Mouse (Mus musculus) midbrain, embryonic 11.5 days (tissue): Measurements from ENCODE around the gene Bricd5. TPM values are rescaled to one million over a fixed set of nuclear protein-coding genes. Genes with fewer than 3 reads are reported as not detected.

ENCODE experiments used
- ATAC-seq: fragments of 200-750 bp; cut with Nextera tagmentation; 2 replicates; pipeline ENCODE4 v1.8.0; 2017; ENCODE audit warnings: moderate TSS enrichment, moderate library complexity; ENCODE audit not compliant: low FRiP score
- DNase-seq: peaks from one replicate; pipeline ENCODE4 v3.0.0; 2015; ENCODE audit warnings: low spot score; ENCODE audit errors: missing footprints
- H3K27ac ChIP-seq: fragments of 300-500 bp; sonication (generic); 2 replicates; pipeline ENCODE4 v1.5.1; 2014; ENCODE audit warnings: low read depth, low read length
- H3K27me3 ChIP-seq: fragments of 300-500 bp; sonication (generic); 2 replicates; pipeline ENCODE4 v1.6.1; 2014; ENCODE audit warnings: mild to moderate bottlenecking, low read length, moderate library complexity, mixed read lengths; ENCODE audit not compliant: control insufficient read depth, insufficient read depth
- H3K36me3 ChIP-seq: fragments of 300-500 bp; sonication (generic); 2 replicates; pipeline ENCODE4 v1.6.1; 2014; ENCODE audit warnings: mild to moderate bottlenecking, low read length, moderate library complexity, mixed read lengths; ENCODE audit not compliant: control insufficient read depth, insufficient read depth
- H3K4me1 ChIP-seq: fragments of 300-500 bp; sonication (generic); 2 replicates; pipeline ENCODE4 v1.6.1; 2014; ENCODE audit warnings: low read length; ENCODE audit not compliant: control insufficient read depth, insufficient read depth
- H3K4me2 ChIP-seq: fragments of 300-500 bp; sonication (generic); 2 replicates; pipeline ENCODE4 v1.6.1; 2014; ENCODE audit warnings: mild to moderate bottlenecking, moderate library complexity
- H3K4me3 ChIP-seq: fragments of 300-500 bp; sonication (generic); 2 replicates; pipeline ENCODE4 v1.5.1; 2014; ENCODE audit warnings: low read depth, low read length
- H3K9ac ChIP-seq: fragments of 300-500 bp; sonication (generic); 2 replicates; pipeline ENCODE4 v1.6.1; 2014; ENCODE audit warnings: low read length
- H3K9me3 ChIP-seq: fragments of 300-500 bp; sonication (generic); 2 replicates; pipeline ENCODE4 v1.6.1; 2016; ENCODE audit warnings: low read length; ENCODE audit not compliant: control insufficient read depth
- WGBS: fragments of 180-500 bp; shearing (Covaris S2); extraction: QIAGEN DNeasy Blood & Tissue Kit; methylation state at CpG from one replicate; pipeline ENCODE4 v1.1.7; 2014; 5-methylcytosine and 5-hydroxymethylcytosine counted together
- polyA plus RNA-seq: library from polyadenylated mRNA; unstranded; fragments of >200 nt; fragmentation: Nextera tagmentation; extraction: Ambion mirVana; gene quantifications from 2 replicates; pipeline ENCODE4 v1.2.1, GENCODE M21; 2014

Bricd5 gene
- polyA plus RNA-seq, 1 experiment from 2014 or later = not detected

GRCm38 (mm10) chr17:24489265-24490030 is 15.8 kb downstream of the Bricd5 start:
- Histone ChIP-seq H3K27me3 (peaks cover 3% of the 10 kb centered on the region; the same call in 1 of the 2 replicates), H3K4me3 (peak overlapping the region; percentile 71), H3K4me2 (peak overlapping the region; percentile 87), H3K4me1 (peaks cover 18% of the 10 kb centered on the region), H3K9me3 (no peaks in the 10 kb centered on the region), H3K27ac (peak overlapping the region; percentile 80), H3K9ac (peak overlapping the region; percentile 90), H3K36me3 (no peaks in the 10 kb centered on the region)
- ATAC-seq (peak; percentile 52), DNase-seq (no peak)
- WGBS = 18% methylated on average over 19 of the region's 19 CpGs

- Histone ChIP-seq H3K27me3 (peaks cover 3% of the 10 kb centered on the region; the same call in 1 of the 2 replicates), H3K9ac (no peak overlapping the region), H3K4me1 (peaks cover 18% of the 10 kb centered on the region), H3K9me3 (no peaks in the 10 kb centered on the region), H3K36me3 (no peaks in the 10 kb centered on the region), H3K27ac (no peak overlapping the region), H3K4me3 (no peak overlapping the region), H3K4me2 (no peak overlapping the region)
- WGBS = 73% methylated on average over 4 of the region's 4 CpGs
- ATAC-seq (no peak), DNase-seq (no peak)
Observed at GRCm38 (mm10) chr17:24490399-24490798, 16.7 kb downstream of the Bricd5 start.

- H3K9ac ChIP-seq = no peak overlapping the region
- H3K4me2 ChIP-seq = no peak overlapping the region
- H3K27ac ChIP-seq = no peak overlapping the region
- no peak overlapping the region for H3K4me3 ChIP-seq
- no peaks in the 10 kb centered on the region for H3K27me3 ChIP-seq
- peaks cover 3% of the 10 kb centered on the region; the same call in 1 of the 2 replicates for H3K36me3 ChIP-seq
- no peak for DNase-seq
- WGBS = 48% methylated on average over 2 of the region's 2 CpGs
- H3K9me3 ChIP-seq = no peaks in the 10 kb centered on the region
- H3K4me1 ChIP-seq = peaks cover 6% of the 10 kb centered on the region
- no peak for ATAC-seq
Observed at GRCm38 (mm10) chr17:24494627-24495335, 21.1 kb downstream of the Bricd5 start.

- 88% methylated on average over 3 of the region's 3 CpGs for WGBS
- no peak for ATAC-seq
Observed at GRCm38 (mm10) chr17:24495443-24495842, 21.8 kb downstream of the Bricd5 start.

GRCm38 (mm10) chr17:24496026-24496425 is 22.3 kb downstream of the Bricd5 start:
- Histone ChIP-seq H3K4me1 (no peaks in the 10 kb centered on the region), H3K4me2 (no peak overlapping the region), H3K27ac (no peak overlapping the region), H3K9me3 (no peaks in the 10 kb centered on the region), H3K27me3 (no peaks in the 10 kb centered on the region), H3K36me3 (peaks cover 3% of the 10 kb centered on the region; the same call in 1 of the 2 replicates), H3K4me3 (no peak overlapping the region), H3K9ac (no peak overlapping the region)
- DNase-seq = no peak
- 56% methylated on average over 1 of the region's 1 CpGs for WGBS
- no peak for ATAC-seq

More at GRCm38 (mm10) chr17:24495443-24495842, 21.8 kb downstream of the Bricd5 start:
- Histone ChIP-seq H3K36me3 (peaks cover 3% of the 10 kb centered on the region; the same call in 1 of the 2 replicates), H3K9ac (no peak overlapping the region), H3K27ac (no peak overlapping the region), H3K4me3 (no peak overlapping the region), H3K9me3 (no peaks in the 10 kb centered on the region), H3K4me1 (peaks cover under 1% of the 10 kb centered on the region; the same call in 1 of the 2 replicates), H3K4me2 (no peak overlapping the region), H3K27me3 (no peaks in the 10 kb centered on the region)
- no peak for DNase-seq

GRCm38 (mm10) chr17:24502208-24502607 is 28.5 kb downstream of the Bricd5 start:
- no peak for DNase-seq
- Histone ChIP-seq H3K27ac (no peak overlapping the region), H3K9ac (no peak overlapping the region), H3K4me1 (no peaks in the 10 kb centered on the region), H3K9me3 (no peaks in the 10 kb centered on the region), H3K4me3 (no peak overlapping the region), H3K4me2 (no peak overlapping the region), H3K36me3 (peaks cover 3% of the 10 kb centered on the region), H3K27me3 (no peaks in the 10 kb centered on the region)
- no peak for ATAC-seq
- WGBS = 30% methylated on average over 11 of the region's 11 CpGs

GRCm38 (mm10) chr17:24504085-24504484 is 30.4 kb downstream of the Bricd5 start:
- Histone ChIP-seq H3K27me3 (no peaks in the 10 kb centered on the region), H3K36me3 (peaks cover 3% of the 10 kb centered on the region), H3K9ac (no peak overlapping the region), H3K4me1 (no peaks in the 10 kb centered on the region), H3K27ac (no peak overlapping the region), H3K4me3 (no peak overlapping the region), H3K4me2 (no peak overlapping the region), H3K9me3 (no peaks in the 10 kb centered on the region)
- ATAC-seq (no peak), DNase-seq (no peak)
- 96% methylated on average over 10 of the region's 10 CpGs for WGBS

- Histone ChIP-seq H3K4me1 (no peaks in the 10 kb centered on the region), H3K4me3 (no peak overlapping the region), H3K4me2 (no peak overlapping the region), H3K27me3 (no peaks in the 10 kb centered on the region), H3K9ac (no peak overlapping the region), H3K36me3 (peaks cover 10% of the 10 kb centered on the region), H3K27ac (no peak overlapping the region), H3K9me3 (no peaks in the 10 kb centered on the region)
- DNase-seq (no peak), ATAC-seq (no peak)
- WGBS = 89% methylated on average over 30 of the region's 30 CpGs
Observed at GRCm38 (mm10) chr17:24505286-24505955, 31.7 kb downstream of the Bricd5 start.
